Mouse (Mus musculus) fibroblast of lung, adult 2 months (primary cell): ENCODE data around the gene 4930503B20Rik.

Experiments used
- DNase-seq: peaks from one replicate; pipeline ENCODE4 v3.0.0-alpha.2; 2011; ENCODE audit warnings: low read depth

Gene 4930503B20Rik

DNA sequence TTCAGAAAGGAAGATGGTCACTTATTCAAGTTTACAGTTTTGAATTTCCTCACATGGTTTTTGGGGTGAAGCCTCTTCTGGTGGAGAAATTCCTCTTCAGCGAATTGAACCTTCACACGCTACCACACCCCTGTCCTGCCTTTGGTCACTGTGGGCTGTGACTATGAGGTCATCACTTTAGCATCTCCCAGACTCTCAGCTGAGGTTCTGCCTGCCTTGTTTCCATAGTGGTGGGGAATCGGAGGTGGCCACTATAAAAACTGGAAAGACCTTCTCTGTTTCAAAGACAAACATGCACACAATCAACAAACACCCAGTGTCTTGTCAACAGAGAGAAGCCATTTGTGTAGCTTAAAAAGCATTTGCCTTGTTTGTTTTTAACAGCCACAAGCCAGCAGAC, at the start of gene 4930503B20Rik:
Gene 4930503B20Rik, minus strand, starts transcription at position 101 of the 400 bp plus-strand sequence.
- DNase-seq: no peak

DNA sequence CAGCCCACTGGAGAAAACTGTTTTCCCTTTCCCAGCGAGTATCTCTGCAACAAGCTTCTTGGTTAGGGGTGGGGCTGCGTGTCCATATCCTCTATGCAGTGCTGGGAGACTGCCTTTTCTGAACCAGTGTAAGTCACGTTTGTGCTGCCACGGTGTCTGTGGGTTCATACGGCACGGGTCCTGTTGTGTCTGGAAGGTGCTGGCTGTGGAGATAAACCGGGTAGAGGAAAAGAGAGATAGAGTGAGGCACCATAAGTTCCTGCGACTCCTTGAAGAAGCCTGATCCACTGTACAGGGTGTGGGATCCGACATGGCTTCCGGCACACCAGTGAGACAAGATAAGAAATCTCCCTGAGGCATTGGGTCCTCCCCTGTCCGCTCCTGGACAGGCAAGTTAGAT, 48.9 kb upstream of the 4930503B20Rik start:
- DNase-seq: no peak

DNA sequence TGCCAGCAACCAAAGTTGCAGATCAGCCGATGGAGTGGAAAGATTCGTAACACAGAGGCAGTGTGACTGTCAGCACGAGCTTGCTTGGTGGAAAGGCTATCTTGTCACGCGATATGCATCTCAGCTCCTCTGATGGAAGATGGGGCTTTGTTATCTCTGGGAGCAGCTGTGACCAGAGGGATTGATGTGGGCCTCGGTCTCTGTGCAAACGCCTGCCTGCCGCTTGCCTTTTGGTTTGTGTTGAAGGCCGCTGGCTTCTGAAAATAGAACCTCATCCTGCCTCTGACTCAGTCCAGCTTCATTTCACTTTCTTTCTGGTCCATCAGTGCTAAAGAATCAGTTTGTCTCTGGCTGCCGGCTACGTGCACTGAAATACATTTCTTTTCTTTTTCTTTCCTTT, 47.9 kb upstream of the 4930503B20Rik start:
- no peak for DNase-seq

DNA sequence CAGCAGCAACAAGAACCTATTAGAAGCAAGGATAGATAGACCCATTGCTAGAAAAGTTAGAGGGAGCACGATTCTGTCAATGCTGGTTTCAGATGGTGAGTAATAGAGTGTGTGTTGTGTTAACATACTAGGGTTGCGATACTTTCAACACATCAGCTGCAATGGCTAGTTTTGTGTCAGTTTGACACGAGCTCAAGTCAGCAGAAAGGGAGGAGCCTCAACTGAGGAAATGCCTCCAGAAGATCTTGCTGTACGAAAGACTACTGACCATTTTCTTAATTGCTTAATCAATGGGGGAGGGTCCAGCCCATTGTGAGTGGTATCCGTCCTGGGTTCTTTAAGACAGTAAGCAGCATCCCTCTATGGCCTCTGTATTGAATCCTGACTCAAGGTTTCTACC, 41.4 kb upstream of the 4930503B20Rik start:
- no peak for DNase-seq

DNA sequence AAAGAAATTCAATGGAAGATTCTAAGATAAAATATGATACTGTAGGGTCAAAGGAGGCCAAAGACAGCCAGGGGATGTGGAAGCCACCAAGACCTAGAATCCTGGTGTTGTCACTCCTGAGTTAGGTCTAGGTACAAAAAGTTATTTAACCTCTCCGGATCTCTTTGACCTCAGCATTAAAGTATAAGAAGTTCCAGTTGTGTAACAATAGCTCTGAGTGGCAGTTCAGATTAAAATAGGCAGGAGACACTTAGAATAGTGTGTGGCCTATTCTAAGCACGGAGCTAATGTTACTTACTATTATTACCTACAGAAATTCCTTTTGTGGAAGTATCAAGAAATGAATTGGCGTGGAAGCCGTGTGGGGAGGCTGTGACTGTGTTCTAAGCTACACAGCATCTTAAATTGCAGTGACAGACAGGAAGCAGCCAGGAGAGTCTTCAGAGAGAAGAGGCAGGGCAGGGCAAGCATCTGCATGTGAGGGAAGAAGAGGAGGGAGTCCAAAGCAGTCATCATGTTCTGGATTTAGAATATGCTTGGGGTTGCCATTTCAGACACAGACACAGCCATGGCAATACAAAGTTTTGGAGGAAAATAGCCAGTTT, 36.1 kb upstream of the 4930503B20Rik start:
- DNase-seq: no peak

DNA sequence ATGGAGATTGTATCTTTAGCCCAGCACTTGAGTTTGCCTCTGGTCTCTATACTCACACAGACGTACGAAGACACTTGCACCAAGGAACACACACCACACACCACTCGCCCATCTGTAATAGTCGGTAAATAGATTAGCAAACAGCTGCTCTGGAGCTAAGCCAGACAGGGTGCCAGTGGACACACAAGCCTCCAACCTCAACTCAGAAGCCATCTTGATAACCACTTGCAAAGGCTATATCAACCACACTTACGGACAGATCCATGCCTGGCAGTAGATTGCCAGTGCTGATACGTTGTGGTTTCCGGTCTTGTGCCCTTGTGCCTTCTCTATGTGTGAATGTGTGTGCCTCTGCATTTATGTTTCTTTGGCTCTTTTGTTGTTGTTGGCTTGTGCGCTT, 35.3 kb upstream of the 4930503B20Rik start:
- DNase-seq: no peak

DNA sequence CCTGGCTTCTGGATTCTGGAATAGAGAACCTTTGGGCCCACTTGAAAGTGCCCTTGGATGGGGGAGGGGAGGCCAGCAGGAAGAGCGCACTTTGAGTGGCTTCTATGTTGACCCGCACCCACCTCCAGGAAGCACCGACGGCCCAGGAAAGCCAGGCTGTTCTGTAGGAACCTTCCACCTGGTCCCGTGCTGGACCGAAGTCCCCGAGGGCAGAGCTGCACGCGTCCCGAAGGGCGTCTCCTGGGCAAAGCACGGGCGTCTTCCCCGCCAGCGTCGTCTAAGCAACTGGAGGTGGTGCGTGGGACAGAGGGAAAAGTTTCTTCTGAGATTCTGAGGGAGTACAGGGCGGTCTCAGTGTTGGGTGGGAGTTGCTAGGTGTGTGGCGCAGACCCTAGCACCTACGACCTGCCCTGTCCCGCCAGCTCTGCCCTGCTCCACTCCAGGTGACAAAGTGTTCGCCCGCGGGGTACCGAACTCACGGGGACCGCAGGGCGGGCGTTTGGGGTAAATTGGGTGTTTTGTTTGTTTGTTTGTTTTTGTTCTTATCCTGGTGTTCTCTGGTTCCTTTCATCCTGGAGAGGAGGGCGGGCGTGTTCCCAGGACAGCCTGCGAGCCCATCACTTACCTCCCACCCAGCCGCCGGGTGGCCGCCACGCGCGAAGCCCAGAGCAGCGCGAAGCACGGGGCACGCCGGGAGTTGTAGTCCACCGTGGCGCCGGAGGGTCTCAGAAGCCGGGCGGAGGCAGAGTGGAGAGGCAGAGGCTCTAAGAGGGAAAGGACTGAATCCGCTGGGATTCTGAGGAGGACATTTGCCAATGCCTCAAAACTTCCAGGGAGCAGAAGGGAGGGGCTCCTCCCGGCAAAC, 33.9 kb upstream of the 4930503B20Rik start, which contains the start of gene Samd13:
Gene Samd13, minus strand, starts transcription at position 782 of the 865 bp plus-strand sequence.
- no peak for DNase-seq

DNA sequence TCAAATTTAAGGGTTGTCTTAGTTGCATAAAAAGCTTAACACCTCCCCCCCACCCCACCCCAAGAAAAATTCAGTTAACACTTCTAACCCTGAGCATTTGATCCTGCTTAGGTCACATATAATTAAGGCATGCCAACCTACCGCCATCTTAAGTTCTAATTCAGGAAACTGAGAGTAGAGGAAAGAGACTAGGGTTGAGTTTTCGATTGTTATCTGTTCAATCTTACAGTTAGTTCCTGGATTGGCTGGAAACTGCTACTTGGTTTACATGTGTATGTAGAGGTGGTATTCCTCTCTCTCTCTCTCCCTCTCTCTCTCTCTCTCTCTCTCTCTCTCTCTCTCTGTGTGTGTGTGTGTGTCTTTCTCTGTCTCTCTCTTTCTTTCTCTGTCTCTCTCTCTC, 32.0 kb upstream of the 4930503B20Rik start:
- no peak for DNase-seq

DNA sequence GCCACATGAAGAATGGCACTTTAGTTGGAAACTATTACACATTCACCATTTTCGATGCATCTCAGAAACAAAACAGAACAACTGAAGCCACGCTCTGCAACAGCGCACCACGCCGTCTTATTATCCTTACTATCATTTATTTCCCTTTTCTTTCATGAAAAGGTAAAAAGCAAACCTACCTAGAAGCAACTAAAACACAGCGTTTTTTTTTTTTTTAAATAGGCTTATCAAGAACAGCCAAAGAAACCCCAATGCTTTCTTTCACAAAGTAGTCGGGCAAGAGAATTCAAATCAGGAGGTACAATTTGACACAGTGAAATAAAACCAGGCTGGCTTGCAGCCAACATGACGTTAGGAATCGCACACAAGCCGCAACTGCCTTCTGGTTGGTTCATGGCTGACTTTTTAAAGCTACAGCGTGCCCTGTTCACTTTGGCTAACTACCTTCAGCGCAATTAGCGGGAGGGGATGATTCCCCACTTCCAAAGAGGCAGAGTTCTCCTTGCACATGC, 31.1 kb upstream of the 4930503B20Rik start:
- no peak for DNase-seq

DNA sequence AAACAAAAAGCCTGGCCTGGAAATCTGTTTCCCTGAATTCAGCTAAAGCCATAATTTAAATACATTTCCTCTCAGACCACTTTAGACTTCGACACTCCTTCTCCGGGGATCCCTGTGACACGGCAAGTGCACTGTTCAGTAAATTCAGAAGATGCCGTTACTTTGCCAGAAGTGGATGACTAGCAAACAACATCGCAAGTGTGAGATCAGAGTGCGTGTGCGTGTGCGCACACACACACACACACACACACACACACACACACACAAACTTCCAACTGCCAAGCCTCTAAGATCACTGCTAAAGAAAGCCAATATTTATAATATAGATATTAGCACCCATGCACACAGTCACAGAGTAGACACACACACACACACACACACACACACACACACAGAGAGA, 30.6 kb upstream of the 4930503B20Rik start:
- DNase-seq: no peak

DNA sequence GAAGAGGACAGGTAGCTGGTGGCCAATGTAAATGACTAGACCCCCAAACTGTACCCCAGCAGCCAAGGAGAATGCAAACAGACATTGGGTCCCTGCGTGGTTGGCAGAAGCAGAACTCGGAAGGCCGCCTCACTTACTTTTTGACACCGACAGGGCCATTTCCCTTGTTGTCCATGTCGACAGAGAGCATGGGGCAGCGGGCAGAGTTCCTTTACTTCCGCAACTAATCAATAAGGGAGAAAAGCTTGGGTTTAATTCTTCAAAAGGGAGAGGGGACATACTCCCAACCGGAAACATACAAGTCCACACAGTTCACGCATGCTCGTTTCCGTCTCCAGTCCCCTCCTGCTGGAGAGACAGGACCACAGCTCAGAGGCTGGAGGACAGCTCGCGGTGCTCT, 29.5 kb upstream of the 4930503B20Rik start:
- no peak for DNase-seq

DNA sequence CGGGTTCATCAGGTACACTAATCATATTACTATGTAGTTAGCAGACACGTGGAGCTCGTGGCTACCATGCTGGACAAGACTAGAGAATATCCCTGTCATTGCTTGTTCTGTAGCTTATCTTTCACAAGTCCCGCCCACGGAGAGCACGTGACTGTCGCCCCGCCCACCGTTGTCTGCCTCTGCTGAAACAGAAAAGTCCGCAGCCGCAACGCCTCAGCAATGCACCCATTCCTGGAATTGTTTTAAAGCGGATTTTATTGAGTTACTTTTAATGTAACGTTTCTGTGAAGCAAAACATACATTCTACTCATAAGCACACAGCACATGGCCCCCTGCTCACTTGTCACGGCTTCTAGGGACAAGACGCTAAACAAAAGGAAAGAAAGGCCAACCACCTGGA, 28.5 kb upstream of the 4930503B20Rik start:
- no peak for DNase-seq

DNA sequence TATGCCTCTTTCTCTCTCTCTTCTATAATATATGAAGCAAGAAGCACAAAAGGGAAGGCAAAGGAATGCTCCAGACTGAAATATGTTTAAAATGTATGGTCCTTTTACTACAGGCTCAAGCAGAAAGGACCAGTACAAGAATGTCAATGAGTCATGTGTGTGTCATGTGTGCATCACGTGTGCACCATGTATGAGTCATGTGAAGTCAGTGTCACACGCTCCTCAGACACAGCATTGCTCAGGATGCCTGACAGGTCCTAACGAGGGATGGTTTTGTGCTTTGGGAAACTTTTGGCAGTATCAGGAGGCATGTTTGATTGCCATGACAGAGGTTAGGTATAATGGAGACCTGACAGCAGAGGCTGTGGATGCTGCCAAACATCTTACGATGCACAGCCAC, 25.1 kb upstream of the 4930503B20Rik start:
- DNase-seq: no peak

DNA sequence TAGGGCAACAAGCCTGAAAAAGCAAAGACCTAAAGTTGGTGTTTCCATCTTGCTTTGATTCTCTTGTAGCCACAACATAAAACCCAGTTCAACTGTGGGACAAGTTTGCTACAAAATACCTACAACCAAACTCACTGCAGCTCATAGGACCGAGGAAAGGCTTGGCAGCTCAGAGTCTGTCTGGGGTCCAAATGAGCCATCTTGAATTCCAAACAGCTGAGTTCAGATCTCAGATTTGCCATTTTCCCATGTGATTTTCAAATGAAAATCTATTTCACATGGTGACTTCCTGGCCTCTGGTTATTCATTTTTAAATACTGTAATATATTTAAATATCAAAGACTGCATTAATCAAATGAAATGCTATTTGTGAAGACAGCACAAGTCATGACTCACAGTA, 24.0 kb upstream of the 4930503B20Rik start:
- DNase-seq: peak; percentile 81

DNA sequence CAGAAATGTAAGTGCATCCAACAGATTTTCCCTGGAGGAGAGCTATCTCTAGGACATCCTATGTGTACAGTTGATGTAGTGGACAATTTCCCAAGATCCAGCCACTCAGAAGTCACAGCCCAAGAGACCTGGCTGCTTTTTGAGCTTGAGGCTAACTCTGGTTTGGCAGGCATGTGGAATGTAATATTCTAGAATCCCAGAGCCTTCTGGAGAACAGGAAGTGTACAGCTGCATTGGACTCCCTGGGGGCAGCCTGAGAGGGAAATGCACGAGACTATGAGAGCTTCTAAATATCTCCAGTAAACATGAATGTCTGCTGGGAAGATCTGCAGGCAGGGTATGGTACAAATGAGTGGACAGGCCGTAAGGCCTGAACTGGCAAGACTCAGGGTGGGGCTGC, 20.0 kb upstream of the 4930503B20Rik start:
- DNase-seq: no peak

DNA sequence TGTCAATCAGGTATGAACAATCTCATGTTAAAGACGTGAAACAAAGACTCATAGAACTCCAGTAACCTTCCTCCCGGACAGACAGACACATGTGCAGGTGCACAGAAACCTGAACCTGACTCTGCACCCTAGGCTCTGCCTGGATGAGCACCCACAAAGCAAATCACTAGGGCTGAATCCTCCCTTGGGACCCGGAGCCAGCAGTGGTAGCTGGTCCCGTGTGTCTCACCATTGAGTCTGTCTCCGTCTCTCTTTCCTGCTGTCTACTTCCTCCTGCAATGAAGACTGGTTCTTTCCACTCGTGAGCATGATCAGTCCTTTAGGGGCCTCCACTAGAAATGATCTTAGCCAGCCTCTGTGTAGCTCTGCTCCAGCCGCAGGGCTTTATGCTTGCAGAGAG, 10.8 kb upstream of the 4930503B20Rik start:
- DNase-seq: no peak

DNA sequence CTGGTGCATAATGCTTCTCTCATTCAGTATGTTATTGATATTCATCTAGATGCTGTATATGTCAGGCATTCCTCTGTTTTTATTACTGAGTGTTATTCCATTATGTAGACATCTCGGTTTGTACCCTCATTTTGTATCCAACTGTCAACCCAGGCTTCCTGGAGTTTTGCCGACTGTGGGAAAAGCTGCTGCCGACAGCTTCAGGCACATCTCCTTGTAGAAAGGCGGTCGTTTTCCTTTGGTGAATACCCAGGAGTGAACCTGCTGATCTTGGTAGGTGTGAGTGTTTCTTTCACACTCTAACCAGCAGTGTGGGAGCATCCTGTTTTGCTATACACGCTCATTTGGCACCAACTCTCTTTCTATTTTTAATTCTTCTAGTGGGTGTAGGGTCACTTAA, 9.9 kb upstream of the 4930503B20Rik start:
- DNase-seq: no peak

DNA sequence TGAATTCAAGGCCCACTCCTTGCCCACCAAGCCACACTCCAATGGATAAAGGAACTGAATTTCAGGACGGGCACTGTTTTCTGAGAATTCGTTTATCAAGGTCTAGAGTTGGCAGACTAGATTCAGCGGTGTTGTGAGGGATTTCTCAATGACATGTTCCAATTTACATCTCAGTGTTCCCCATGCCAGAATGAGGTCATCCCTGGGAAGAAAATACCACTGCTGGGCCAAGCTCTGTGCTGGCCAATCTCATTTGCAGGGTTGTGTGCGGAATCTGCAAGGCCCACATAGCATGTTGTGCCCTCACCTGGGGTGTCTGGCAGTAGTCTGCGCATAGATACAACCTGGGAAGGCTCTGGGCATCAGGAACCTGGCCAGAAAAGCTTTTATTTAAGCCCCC, 8.2 kb upstream of the 4930503B20Rik start:
- no peak for DNase-seq

DNA sequence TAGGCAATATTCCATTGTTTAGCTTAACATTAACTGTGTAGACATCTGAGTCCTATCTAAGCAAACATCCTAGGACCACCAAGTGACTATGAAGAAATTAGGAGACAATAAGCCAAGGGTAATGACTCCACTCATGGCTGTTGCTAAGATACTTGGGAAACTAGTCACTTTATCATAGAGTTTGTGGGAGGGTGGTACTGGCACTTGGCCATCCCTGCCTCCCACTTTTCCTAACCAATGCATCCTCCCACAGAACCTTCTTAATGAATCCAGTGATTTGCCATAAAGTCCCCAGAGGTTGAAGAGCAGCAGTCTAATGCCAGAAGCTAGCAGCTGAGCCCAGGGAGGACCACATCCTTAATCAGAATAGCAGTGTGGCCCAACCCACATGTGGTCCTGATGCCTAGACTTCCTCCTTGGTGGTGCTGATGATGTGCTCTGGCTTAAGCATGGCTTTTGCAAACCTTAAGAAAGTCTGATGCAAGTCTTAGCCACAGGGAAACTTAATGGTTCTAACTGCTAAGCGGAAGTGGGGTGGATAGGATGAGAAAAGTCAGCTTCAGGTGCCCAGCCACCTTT, 7.0 kb upstream of the 4930503B20Rik start:
- no peak for DNase-seq

DNA sequence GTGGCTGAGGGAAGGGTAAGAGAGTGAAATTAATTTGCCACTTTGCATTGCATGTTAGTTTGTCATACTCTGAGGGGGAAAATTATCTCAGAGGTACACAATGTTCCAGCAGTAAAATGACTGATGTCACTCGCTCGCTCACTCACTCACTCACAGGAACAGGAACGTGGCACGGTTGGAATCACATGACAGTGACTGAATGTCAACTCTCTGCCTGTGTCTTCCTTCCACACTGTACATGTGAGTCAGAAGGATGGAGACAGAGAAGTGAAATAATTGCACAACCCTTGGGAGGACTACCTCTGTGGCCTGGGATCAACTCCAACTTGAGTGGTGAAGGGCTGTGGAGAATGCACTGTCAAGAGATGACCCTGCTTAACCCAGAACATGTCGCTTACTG, 6.3 kb upstream of the 4930503B20Rik start:
- DNase-seq: no peak

DNA sequence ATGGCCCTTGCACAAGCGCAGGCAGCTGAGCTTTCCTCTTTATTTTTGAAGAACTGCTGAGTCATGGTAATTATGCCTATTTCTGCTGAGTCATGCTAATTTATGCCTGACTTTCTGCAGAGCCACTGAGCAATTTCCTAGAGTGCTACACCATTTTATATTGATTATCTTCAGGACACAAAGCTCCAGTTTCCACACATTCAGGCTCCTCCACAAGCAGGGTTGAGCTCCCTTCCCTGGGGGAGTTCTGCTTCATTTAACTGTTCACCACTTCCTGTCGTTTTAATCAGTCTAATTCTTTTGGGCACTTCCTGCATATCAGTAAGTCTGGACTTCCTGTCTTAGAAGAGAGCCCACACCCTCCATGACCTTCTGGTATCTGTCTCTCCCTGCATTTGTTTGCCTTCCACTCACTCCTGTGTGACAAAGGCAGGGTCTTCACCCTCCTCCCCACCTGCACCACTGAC, 4.0 kb upstream of the 4930503B20Rik start:
- no peak for DNase-seq

DNA sequence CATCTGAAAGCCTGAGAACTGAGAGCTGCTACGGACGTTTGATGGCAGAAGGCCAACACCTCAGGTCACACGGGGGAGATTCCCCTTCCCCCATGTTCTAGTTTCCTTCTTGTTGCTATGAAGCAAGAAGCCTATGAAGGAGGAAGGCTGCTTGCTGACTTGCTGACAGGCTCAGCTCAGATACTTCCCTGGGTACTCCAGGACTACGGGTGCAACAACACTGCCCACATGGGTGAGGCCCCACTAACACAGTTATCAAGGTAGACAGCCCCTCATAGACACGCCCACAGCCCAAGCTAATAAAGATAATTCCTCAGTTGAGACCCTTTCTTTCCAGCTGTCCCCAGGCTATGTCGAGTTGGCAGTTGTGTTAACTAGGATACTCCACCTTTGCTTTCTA, 2.6 kb upstream of the 4930503B20Rik start:
- DNase-seq: no peak

DNA sequence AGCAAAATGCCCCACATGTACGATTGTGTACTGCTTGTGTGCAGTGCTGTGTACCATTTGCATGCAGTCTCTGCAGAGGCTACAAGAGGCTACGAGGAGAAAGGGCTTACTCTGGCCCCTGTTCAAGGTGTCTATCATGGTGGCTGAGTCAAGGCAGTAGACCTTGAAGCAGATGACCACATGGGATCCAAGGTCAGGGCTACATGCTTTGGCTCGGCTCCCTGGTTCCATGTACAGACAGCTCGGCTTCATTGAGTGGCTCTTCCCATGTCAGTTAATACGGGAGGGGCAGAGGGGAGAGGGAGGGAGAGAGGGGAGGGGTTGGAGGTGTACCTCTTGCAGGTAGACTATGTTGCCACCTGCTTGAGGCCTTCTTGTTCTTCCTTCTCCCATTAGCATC, 1.3 kb upstream of the 4930503B20Rik start:
- DNase-seq: no peak
